Mouse (Mus musculus): Measurements from ENCODE around the gene Jkamp. TPM values are rescaled to one million over a fixed set of nuclear protein-coding genes. Genes with fewer than 3 reads are reported as not detected.

Jkamp gene
- 89.7 and 93.3 TPM in 2 replicates for total RNA-seq (2014; rRNA removed)
- polyA plus RNA-seq (2015; fragmentation: Nextera tagmentation; extraction: Ambion mirVana), result 109 and 115 TPM in 2 replicates

GRCm38 (mm10) chr12:72085329-72086165, at the start of gene Jkamp, which contains the start of gene L3hypdh:
TSS of gene Jkamp (plus strand) at chr12:72085589.
TSS of gene L3hypdh (minus strand) at chr12:72085439.
- ATAC-seq (ENCODE audit: low FRiP score) (peak; percentile 96), DNase-seq (ENCODE audit: low spot score) (peak; percentile 100)
- peak within 1 kb of the TSS; percentile 69 for H3K4me3 ChIP-seq (ENCODE audit: low read depth, low read length)
- peak within 1 kb of the TSS; percentile 74 for H3K4me2 ChIP-seq (ENCODE audit: low read depth, low read length, poor library complexity, severe bottlenecking)
- WGBS, result 1% methylated on average over 49 of the region's 60 CpGs
- peak within 1 kb of the TSS; percentile 94 for H3K27ac ChIP-seq (ENCODE audit: low read depth, low read length)
- H3K36me3 ChIP-seq (ENCODE audit: insufficient read depth, low read length), result no peaks in the 10 kb centered on the region
- peak within 1 kb of the TSS; percentile 83 for H3K9ac ChIP-seq (replicated peaks; ENCODE audit: low read length, poor library complexity, severe bottlenecking)
- TF ChIP-seq CTCF (IDR thresholded peaks at IDR 0.05), result peak; percentile 44
- no peaks in the 10 kb centered on the region for H3K9me3 ChIP-seq (ENCODE audit: low read length)
- H3K27me3 ChIP-seq (ENCODE audit: insufficient read depth, low read length), result no peaks in the 10 kb centered on the region
- peaks cover 10% of the 10 kb centered on the region; the same call in 1 of the 2 replicates for H3K4me1 ChIP-seq (ENCODE audit: insufficient read depth, low read length)

GRCm38 (mm10) chr12:72036097-72036661, 49.2 kb upstream of the Jkamp start:
- ATAC-seq (ENCODE audit: low FRiP score) (no peak), DNase-seq (ENCODE audit: low spot score) (no peak)
- Histone ChIP-seq H3K27me3 (ENCODE audit: insufficient read depth, low read length) (no peaks in the 10 kb centered on the region), H3K9me3 (ENCODE audit: low read length) (no peaks in the 10 kb centered on the region), H3K27ac (ENCODE audit: low read depth, low read length) (no peak overlapping the region), H3K9ac (replicated peaks; ENCODE audit: low read length, poor library complexity, severe bottlenecking) (no peak overlapping the region), H3K4me1 (ENCODE audit: insufficient read depth, low read length) (no peaks in the 10 kb centered on the region), H3K4me2 (ENCODE audit: low read depth, low read length, poor library complexity, severe bottlenecking) (no peak overlapping the region), H3K36me3 (ENCODE audit: insufficient read depth, low read length) (no peaks in the 10 kb centered on the region), H3K4me3 (ENCODE audit: low read depth, low read length) (no peak overlapping the region)
- TF ChIP-seq CTCF (IDR thresholded peaks at IDR 0.05), result no peak
- 75% methylated on average over 9 of the region's 9 CpGs for WGBS

GRCm38 (mm10) chr12:72037049-72037448, 48.3 kb upstream of the Jkamp start:
- Histone ChIP-seq H3K27ac (ENCODE audit: low read depth, low read length) (no peak overlapping the region), H3K4me3 (ENCODE audit: low read depth, low read length) (no peak overlapping the region), H3K9me3 (ENCODE audit: low read length) (no peaks in the 10 kb centered on the region), H3K27me3 (ENCODE audit: insufficient read depth, low read length) (no peaks in the 10 kb centered on the region), H3K9ac (replicated peaks; ENCODE audit: low read length, poor library complexity, severe bottlenecking) (no peak overlapping the region), H3K4me1 (ENCODE audit: insufficient read depth, low read length) (no peaks in the 10 kb centered on the region), H3K4me2 (ENCODE audit: low read depth, low read length, poor library complexity, severe bottlenecking) (no peak overlapping the region), H3K36me3 (ENCODE audit: insufficient read depth, low read length) (no peaks in the 10 kb centered on the region)
- TF ChIP-seq CTCF (IDR thresholded peaks at IDR 0.05), result no peak
- no peak for DNase-seq (ENCODE audit: low spot score)
- WGBS, result 95% methylated on average over 6 of the region's 6 CpGs
- ATAC-seq (ENCODE audit: low FRiP score), result no peak

- Histone ChIP-seq H3K27me3 (ENCODE audit: insufficient read depth, low read length) (no peaks in the 10 kb centered on the region), H3K9ac (replicated peaks; ENCODE audit: low read length, poor library complexity, severe bottlenecking) (no peak overlapping the region), H3K4me1 (ENCODE audit: insufficient read depth, low read length) (no peaks in the 10 kb centered on the region), H3K9me3 (ENCODE audit: low read length) (no peaks in the 10 kb centered on the region), H3K36me3 (ENCODE audit: insufficient read depth, low read length) (no peaks in the 10 kb centered on the region), H3K4me2 (ENCODE audit: low read depth, low read length, poor library complexity, severe bottlenecking) (no peak overlapping the region), H3K27ac (ENCODE audit: low read depth, low read length) (no peak overlapping the region), H3K4me3 (ENCODE audit: low read depth, low read length) (no peak overlapping the region)
- ATAC-seq (ENCODE audit: low FRiP score), result no peak
- DNase-seq (ENCODE audit: low spot score), result no peak
- TF ChIP-seq CTCF (IDR thresholded peaks at IDR 0.05), result no peak
- 55% methylated on average over 2 of the region's 2 CpGs for WGBS
Observed at GRCm38 (mm10) chr12:72038866-72039265, 46.5 kb upstream of the Jkamp start.

GRCm38 (mm10) chr12:72039501-72039900, 45.9 kb upstream of the Jkamp start:
- Histone ChIP-seq H3K4me2 (ENCODE audit: low read depth, low read length, poor library complexity, severe bottlenecking) (no peak overlapping the region), H3K27ac (ENCODE audit: low read depth, low read length) (no peak overlapping the region), H3K9me3 (ENCODE audit: low read length) (no peaks in the 10 kb centered on the region), H3K36me3 (ENCODE audit: insufficient read depth, low read length) (no peaks in the 10 kb centered on the region), H3K4me1 (ENCODE audit: insufficient read depth, low read length) (no peaks in the 10 kb centered on the region), H3K4me3 (ENCODE audit: low read depth, low read length) (no peak overlapping the region), H3K27me3 (ENCODE audit: insufficient read depth, low read length) (no peaks in the 10 kb centered on the region), H3K9ac (replicated peaks; ENCODE audit: low read length, poor library complexity, severe bottlenecking) (no peak overlapping the region)
- DNase-seq (ENCODE audit: low spot score), result no peak
- TF ChIP-seq CTCF (IDR thresholded peaks at IDR 0.05), result no peak
- WGBS, result 74% methylated on average over 8 of the region's 8 CpGs
- no peak for ATAC-seq (ENCODE audit: low FRiP score)

GRCm38 (mm10) chr12:72041238-72041637, 44.2 kb upstream of the Jkamp start:
- H3K36me3 ChIP-seq (ENCODE audit: insufficient read depth, low read length), result no peaks in the 10 kb centered on the region

More at GRCm38 (mm10) chr12:72041238-72041637, 44.2 kb upstream of the Jkamp start:
- no peak overlapping the region for H3K4me2 ChIP-seq (ENCODE audit: low read depth, low read length, poor library complexity, severe bottlenecking)
- no peak overlapping the region for H3K27ac ChIP-seq (ENCODE audit: low read depth, low read length)
- H3K27me3 ChIP-seq (ENCODE audit: insufficient read depth, low read length), result no peaks in the 10 kb centered on the region
- ATAC-seq (ENCODE audit: low FRiP score), result no peak
- no peak for DNase-seq (ENCODE audit: low spot score)
- H3K4me1 ChIP-seq (ENCODE audit: insufficient read depth, low read length), result no peaks in the 10 kb centered on the region
- H3K9ac ChIP-seq (replicated peaks; ENCODE audit: low read length, poor library complexity, severe bottlenecking), result no peak overlapping the region
- no peak for TF ChIP-seq CTCF (IDR thresholded peaks at IDR 0.05)
- H3K9me3 ChIP-seq (ENCODE audit: low read length), result no peaks in the 10 kb centered on the region
- 94% methylated on average over 3 of the region's 3 CpGs for WGBS
- no peak overlapping the region for H3K4me3 ChIP-seq (ENCODE audit: low read depth, low read length)

Data from midbrain, postnatal 0 days (tissue).